Mouse (Mus musculus): Measurements from ENCODE around the gene Muc13.

DNA sequence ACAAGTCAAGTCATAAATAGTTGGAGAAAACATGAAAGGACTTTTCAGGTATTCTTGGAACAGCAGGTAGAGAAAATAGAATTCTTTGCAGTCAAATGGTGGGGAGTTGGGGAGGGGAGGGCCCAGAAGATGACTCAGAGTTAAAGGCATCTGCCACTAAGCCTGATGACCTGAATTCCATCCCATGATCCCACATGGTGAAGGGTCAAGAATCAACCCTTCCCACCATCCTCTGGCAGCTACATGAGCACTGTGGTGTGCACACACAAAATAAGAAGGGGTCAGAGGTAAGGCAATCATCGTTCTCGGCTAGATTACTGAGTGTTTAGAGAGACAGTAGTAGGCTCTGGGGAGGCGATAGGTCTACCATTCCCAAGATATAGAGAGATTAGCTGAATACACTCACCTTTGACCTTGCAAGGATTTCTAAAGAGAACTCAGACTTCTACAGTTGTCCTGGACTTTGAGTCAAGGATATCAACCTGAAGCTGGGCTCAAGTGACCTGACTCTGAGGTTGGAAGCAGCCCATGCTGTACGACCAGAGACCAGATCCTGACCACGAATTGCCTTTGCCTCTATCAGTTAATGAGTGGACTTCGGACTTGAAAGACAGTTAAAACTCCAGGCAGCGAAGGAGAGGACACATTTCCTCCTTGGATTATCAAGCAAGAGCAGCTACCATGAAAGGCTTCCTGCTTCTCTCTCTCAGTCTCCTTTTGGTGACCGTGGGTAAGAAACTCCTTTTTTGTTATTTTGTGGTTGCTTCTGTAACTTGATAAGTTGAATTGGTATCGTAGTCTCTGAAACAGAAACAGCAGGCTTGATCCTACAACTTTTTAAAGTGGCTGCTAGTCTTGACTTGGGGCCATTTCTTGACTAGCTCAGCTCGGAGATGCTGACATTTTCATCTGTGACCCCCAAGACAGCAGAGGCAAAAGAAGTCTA lies at the start of gene Muc13:
- TF ChIP-seq CTCF (conservative IDR thresholded peaks at IDR 0.05; ENCODE audit: low read length) (no peak), NANOG (IDR thresholded peaks at IDR 0.05; ENCODE audit: borderline replicate concordance, low read length) (no peak)

Measured in E14TG2a.4 (cell line).